Mouse (Mus musculus) c-Kit-positive CD71-positive TER-119-negative erythroid progenitor cells, embryonic 14.5 days (primary cell): ENCODE results near the gene Myh1.

ENCODE experiments used
- DNase-seq: peaks from one replicate; pipeline ENCODE4 v3.0.0-alpha.2; 2013; ENCODE audit warnings: low read depth

Gene Myh1

GRCm38 (mm10) chr11:67235639-67236358, 35.9 kb downstream of the Myh1 start:
- DNase-seq = peak; percentile 4

GRCm38 (mm10) chr11:67236799-67237198, 36.9 kb downstream of the Myh1 start:
- no peak for DNase-seq

GRCm38 (mm10) chr11:67237481-67238079, 37.7 kb downstream of the Myh1 start, which contains the start of gene Myh4:
Myh4 (plus strand) TSS chr11:67238029.
- no peak for DNase-seq

GRCm38 (mm10) chr11:67241051-67241450, 41.2 kb downstream of the Myh1 start:
- DNase-seq = no peak

- DNase-seq = no peak
Observed at GRCm38 (mm10) chr11:67253691-67254090, 53.8 kb downstream of the Myh1 start.

GRCm38 (mm10) chr11:67257048-67257447, 57.2 kb downstream of the Myh1 start:
- no peak for DNase-seq

GRCm38 (mm10) chr11:67260956-67261355, 61.1 kb downstream of the Myh1 start:
- no peak for DNase-seq
